Mouse (Mus musculus): Measurements from ENCODE around the gene Sarnp.

The Sarnp gene

DNA sequence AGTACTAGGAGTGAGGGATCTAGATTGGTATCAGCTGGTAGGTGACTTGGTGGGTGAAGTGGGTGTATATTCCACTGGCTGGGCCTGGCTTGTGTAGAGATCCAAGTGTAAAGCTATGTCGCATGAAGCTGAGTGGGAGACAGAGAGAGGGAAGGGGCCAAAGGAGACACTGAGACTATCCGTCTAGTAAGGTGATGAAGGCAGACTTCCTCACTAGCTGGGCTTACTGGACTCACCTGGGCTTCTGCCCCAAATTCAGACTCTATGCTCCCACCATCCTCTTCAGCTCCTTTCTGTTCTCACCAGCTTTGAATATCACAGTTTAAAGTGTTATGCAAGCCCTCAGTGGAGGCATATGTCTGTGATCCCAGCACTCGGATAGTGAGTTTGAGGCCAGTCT is 99.5 kb downstream of the Sarnp start:
- no peak for DNase-seq (ENCODE audit: low spot score in 2 of 2)

DNA sequence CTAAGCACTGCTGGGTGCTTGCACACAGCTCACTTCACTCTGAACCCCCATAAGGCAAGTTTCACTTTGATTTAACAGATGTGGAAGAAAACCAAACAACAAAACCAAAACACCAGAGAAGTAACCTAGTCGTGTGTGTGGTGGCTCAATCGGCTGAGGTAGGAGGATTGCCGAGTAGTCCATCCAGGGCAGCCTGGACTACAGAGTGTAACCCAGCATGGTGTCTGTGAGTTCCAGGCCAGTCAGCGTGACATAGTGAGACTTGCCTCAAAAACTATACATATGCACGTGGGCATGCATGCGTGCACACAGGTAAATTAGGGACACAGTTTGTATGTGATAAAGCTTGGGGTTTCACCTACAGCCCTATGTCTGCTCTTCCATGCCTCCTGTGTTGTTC is 100.3 kb downstream of the Sarnp start:
- no peak for DNase-seq (ENCODE audit: low spot score in 2 of 2)

- DNase-seq (ENCODE audit: low spot score in 2 of 2), result no peak
These were observed 101.1 kb downstream of the Sarnp start for GRCm38 (mm10) chr10:128918246-128918645.

DNA sequence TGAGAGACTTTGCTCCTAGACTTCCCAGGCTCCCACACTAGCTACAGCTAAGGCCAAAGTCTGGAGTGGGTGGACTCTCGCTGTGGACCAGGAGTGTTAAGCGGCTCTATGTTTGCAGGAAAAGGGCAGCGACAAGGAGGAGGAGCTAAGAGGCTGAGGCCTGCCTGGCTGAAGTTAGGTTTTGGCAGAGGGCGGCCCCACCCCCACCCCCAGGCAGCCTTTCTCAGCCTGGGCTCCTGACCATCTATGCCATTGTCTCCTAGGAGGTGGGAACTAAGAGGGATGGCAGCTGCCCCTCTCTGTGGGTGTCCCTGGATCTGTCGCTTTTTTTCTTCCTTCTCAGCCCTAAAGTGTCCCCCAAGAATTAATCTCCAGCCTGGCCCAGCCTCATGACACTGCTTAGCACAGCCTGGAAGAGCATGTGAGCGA is 102.1 kb downstream of the Sarnp start:
- no peak for DNase-seq (ENCODE audit: low spot score in 2 of 2)

DNA sequence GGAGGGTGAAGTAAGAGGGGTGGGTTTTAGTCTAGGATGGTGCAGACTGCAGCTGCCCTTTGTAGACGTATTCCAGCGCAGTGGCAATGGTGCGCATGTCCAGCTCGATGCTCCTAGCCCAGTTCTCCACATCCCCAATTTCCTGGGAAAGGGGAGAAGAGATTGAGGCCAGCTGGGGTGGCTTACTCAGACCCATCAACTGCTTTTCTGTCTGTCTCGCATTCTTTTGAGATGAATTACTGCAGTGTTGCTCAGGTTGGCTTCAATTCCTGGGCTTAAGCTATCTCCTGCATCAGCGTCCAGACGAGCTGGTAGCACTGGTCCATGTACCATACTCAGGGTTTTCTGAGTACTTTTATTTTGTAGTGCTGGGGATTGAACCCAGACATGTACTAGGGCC is 102.8 kb downstream of the Sarnp start:
- DNase-seq (ENCODE audit: low spot score in 2 of 2), result no peak

DNA sequence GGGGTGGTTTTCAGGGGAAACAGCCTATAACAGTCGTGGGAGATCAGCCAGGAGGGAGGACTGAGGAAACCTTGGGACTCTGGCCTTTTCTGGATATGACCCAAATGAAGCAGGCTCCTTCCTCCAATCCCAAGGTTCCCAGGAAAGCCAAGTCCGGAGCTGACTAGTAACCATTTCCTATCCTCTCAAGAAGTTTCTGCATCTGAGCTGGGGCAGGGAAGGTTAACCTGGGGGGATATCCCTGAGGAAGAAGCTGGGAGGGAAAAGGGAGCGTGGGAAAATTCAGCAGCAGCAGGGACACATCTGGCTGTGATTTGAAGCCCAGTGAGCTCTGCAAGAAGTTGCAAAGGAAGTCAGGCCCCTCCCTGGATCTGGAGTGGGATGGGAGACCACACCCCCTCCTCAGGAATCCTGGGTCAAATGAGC is 103.6 kb downstream of the Sarnp start:
- DNase-seq (ENCODE audit: low spot score in 2 of 2), result no peak

DNA sequence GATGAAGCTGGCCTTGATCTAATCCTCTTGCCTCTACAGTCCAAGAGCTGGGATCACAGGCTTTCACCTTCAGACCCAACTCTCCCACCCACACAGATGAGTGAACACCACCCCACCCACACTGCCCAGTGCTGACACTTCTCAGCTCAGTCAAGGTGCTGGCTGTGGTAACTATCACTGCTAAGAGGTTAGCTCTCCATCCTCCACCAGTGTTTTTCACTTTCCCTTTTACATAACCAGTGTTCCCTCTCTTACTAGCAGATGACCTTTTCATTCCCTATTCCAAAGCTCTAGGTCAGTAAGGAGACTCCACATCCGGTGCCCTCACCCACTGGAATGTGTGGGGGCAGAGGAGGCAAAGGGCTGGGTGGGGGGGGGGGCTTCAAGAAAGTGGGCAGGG is 104.1 kb downstream of the Sarnp start:
- DNase-seq (ENCODE audit: low spot score in 2 of 2), result no peak

GRCm38 (mm10) chr10:128921883-128922821 is 105.0 kb downstream of the Sarnp start:
- DNase-seq (ENCODE audit: low spot score in 2 of 2), result no peak

DNA sequence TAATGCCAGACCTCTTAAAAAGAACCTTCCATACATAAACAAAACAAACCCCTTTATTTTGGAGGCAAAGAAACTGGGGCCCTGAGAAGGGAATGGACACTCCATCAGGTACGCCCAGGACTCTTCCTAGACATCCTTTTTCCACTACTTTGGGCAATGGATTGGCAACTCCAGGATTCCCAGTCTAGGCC is 105.6 kb downstream of the Sarnp start, which contains the start of gene Rdh5:
TSS of gene Rdh5 (minus strand) at position 67 of the 191 bp plus-strand sequence.
- no peak for DNase-seq (ENCODE audit: low spot score in 2 of 2)

GRCm38 (mm10) chr10:128923013-128923691 is 106.0 kb downstream of the Sarnp start:
- peak; percentile 90 to 94 for DNase-seq (ENCODE audit: low spot score in 2 of 2)

- DNase-seq (ENCODE audit: low spot score in 2 of 2), result no peak
These were observed 106.8 kb downstream of the Sarnp start, which contains the start of gene Bloc1s1 for GRCm38 (mm10) chr10:128923935-128924334. Bloc1s1 (minus strand) TSS chr10:128924035.

All from spleen, postnatal 10 days (tissue).